Mouse (Mus musculus) embryo, embryonic 9.5 days (tissue): ENCODE results near the gene Spag16.
A peak's percentile ranks its signal among the peaks of the same experiment; 100 is the strongest.
"Not testable (repeated sequence)": the region's sequence is repeated elsewhere in the genome, so short reads cannot be mapped to it uniquely, and the experiment has no call there.

Experiments used
- DNase-seq: peaks from one replicate; pipeline ENCODE4 v3.0.0-alpha.2; 2017; ENCODE audit errors: extremely low spot score

Gene Spag16

GRCm38 (mm10) chr1:69826806-69827703, at the start of gene Spag16:
Gene Spag16 (plus strand): TSS chr1:69826970.
- peak; percentile 84 for DNase-seq

DNA sequence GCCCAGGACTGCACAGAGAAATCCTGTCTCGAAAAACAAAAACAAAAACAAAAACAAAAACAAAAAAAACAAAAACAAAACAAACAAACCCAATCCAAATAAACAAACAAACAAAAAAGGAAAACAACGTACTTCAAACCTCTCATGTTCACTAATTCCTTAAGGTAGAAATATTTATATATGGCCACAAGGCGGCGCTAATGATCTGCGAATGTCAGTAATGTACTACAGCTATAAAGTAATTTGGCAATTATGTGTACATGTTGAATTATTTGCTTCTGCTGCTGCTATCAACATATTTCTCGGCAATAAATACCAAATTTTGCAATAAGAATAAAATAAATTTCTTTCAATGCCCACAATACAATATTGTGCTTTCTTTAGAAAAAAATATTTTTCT, 41.6 kb upstream of the Spag16 start:
- DNase-seq = peak; percentile 40

DNA sequence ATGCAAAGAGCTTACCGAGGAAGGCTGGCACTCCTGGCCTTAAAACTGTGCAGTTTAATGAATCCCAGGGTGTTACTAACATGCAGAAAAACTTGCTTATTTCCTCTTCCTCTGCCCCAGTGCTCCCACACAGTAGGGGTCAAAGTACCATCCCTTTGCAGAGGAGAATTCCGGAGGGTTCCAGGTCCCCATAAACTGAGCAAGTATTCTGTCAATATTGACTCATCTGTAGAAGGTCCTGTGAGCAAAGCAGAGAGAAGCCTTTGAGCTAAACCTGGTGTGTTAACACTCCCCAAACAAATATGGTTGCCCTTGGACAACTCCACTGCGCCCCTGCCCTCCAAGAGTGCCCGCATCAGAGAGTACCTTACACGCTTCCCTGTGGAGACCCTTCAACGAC, 40.1 kb upstream of the Spag16 start:
- DNase-seq = no peak

DNA sequence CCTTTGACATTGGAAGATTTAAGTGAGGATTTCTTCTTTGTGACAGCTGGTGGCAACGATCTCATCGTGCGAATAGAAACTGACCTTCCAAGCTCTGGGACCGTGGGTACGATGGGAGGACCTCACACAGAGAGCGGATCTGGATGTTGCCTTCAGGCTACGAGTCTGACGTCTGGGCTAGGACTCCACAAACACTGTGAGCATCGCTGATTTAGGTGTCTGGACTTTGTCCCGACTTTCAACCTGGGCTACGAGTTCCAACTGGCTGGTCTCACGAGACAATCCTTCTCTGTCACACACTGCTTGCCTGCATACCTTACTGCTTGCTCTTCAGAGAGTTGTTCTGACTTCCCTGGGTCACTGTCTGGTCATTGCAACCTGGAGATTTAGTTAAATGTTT, 39.4 kb upstream of the Spag16 start:
- no peak for DNase-seq

DNA sequence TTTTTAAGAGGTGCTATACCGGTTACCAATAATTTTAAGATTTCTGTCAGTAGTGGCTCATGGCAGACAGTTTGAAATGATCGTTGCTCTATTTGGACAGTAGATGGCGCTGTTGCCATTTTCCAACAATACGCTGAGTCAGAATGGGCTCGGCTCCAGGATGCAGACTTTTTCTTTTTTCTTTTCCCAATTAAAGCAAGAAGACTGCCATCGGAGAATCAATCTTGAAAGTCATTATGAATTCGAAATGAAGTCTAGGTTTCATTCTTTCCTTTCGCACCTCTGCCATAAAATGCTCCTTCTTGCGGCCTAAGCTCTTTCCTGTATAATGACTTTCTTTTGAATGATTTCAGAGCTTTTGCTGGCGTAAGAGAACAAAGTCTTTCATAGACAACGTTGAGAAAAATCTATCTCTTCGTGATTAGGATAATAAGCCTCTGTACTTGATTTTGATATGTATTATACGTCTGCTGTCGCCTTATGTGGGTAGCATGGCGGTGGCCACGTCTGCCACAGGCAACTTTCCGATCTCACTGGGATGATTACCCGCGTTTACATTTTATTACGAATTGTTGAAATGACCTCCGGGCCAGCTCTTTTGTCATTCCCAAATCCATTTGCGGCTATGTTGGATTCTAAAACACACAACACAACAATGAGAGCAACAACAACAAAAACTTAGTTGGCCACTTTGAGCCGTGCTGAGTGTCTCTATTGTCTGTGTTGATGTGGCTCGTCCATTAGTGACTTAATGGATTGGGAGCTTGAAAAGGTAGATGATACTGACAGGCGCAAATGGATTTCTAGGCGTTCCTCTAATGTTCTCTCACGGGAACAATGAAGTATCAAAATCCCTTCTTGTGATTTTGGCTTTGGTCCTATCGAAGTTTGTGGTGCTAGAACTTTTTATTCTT, 36.2 kb upstream of the Spag16 start:
- DNase-seq = peak; percentile 69

GRCm38 (mm10) chr1:69798948-69799565, 27.7 kb upstream of the Spag16 start:
- no peak for DNase-seq

GRCm38 (mm10) chr1:69810161-69810560, 16.6 kb upstream of the Spag16 start:
- no peak for DNase-seq

- DNase-seq = not testable (repeated sequence)
Measured at GRCm38 (mm10) chr1:69825635-69826034, 1.1 kb upstream of the Spag16 start.

GRCm38 (mm10) chr1:69828872-69829479, 2.2 kb downstream of the Spag16 start:
- DNase-seq = no peak

DNA sequence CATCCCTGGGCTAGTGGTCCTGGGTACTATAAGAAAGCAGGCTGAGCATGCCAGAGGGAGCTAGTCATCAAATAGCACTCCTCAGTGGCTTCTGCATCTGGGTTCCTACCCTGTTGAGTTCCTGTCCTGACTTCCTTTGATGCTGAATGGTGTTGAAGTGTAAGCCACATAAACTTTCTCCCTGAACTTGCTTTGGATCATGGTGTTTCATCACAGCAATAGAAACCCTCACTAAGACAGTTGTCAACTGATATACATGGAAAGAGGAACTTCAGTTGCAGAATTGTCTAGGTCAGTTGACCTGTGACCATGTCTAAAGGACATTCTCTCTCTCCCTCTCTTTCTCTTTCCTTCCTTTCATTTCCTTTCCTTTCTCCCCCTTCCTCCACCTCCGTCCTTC, 3.8 kb downstream of the Spag16 start:
- DNase-seq = no peak

DNA sequence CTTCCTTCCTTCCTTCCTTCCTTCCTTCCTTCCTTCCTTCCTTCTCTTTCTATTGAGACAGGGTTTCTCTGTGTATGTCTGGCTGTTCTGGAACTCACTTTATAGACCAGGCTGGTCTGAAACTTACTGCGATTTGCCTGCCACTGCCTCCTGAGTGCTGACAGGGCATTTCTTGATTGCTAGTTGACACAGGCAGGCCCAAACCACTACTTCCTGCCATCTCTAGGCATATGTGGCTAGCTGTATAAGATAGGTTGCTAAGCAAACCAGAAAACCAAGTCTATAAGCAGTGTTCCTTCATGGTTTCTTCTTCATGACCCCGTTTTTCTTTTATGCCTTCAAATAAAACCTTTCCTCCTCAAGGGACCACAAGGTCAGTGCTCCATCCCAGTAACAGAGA, 4.2 kb downstream of the Spag16 start:
- no peak for DNase-seq

GRCm38 (mm10) chr1:69833476-69833875, 6.7 kb downstream of the Spag16 start:
- DNase-seq = not testable (repeated sequence)

DNA sequence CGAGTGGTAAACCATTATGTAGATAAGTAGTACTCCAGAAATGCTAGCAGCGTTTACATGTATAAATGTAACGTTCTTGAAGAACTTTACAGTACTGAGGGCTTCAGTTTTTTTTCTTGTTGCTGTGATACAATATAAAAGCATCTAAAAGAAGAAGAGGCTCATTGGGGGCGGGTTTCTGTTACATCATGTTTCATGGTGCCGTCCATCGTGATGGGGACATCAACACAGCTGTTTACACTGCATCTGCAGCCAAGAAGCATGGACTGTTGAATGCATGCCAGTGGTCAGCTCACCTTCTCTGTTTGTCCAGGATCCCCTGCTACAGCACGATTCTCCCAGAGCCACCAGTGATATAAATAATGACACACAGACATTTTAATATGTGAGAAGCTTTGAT, 26.7 kb downstream of the Spag16 start:
- no peak for DNase-seq

- no peak for DNase-seq
Measured at GRCm38 (mm10) chr1:69867776-69868175, 41.0 kb downstream of the Spag16 start.

GRCm38 (mm10) chr1:69956606-69957005, 129.8 kb downstream of the Spag16 start:
- DNase-seq = no peak

- DNase-seq = no peak
Measured at GRCm38 (mm10) chr1:69996874-69997273, 170.1 kb downstream of the Spag16 start.

- no peak for DNase-seq
Measured at GRCm38 (mm10) chr1:70012991-70013390, 186.2 kb downstream of the Spag16 start.

GRCm38 (mm10) chr1:70037384-70037783, 210.6 kb downstream of the Spag16 start:
- no peak for DNase-seq

DNA sequence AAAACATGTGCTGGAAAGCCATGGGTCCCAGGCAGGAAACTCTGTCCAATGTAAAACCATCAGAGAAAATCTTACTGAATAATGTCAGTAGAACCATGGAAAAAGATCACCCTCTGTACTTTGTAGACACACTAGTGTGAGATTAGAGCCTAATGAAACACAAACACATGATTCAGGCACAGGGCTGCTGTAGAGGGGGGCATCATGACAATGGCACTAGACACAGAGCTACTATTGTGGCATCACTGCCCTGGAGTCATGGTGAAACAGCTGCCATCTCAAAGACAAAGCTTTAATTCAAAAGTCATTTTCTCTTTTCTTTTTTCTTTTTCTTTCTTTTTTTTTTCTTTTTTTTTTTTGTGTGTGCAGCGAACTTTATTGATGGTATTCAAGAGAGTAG, 240.6 kb downstream of the Spag16 start:
- DNase-seq = no peak

GRCm38 (mm10) chr1:70073440-70073839, 246.7 kb downstream of the Spag16 start:
- no peak for DNase-seq

DNA sequence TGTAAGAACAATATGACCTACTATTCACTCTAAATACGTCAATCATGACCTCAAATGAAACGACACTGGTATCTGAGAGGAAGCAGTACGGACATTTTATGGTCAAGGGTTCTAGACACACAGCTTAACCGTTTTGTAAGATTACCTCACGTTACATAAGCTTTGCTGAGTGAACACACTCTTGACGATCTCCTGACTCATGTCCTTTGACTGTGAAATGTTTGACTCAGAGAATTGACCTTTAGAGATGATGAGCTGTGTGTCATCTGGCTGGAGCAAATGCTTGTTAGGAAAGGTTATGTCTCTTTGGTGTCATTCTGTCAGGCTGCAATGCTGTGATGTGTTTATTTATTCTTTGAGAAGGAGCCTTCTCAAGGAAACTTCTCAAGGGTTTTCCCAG, 252.0 kb downstream of the Spag16 start:
- DNase-seq = no peak
